ENCODE assay signal across 9 mouse cellular contexts in genomic region chr4:55237856-55238255, GRCm38 (mm10).
"Had no signal": no experiment of that assay in that cellular context is flagged by ENCODE, and none has a peak within 500 bp of the region (broad histone marks: within the 10 kb centered on the region; RNA-seq: fewer than 3 reads in every experiment).

No protein-coding gene starts in this region.

- DNase-seq: kidney, adult 18-20 months; kidney, postnatal 10 days; kidney, postnatal 4 days; lung, adult 2 months; lung, postnatal 36 days; midbrain, embryonic 14.5 days; retina, postnatal 1 day; right cerebral cortex, postnatal 4 days; spleen, adult 18-20 months had no signal
